Mouse (Mus musculus): Measurements from ENCODE around the gene Fam129b. TPM values are rescaled to one million over a fixed set of nuclear protein-coding genes. Genes with fewer than 3 reads are reported as not detected.
A peak's percentile ranks its signal among the peaks of the same experiment; 100 is the strongest.

The Fam129b gene
- polyA plus RNA-seq, 1 experiment from 2014 or later, result 23.5 TPM

DNA sequence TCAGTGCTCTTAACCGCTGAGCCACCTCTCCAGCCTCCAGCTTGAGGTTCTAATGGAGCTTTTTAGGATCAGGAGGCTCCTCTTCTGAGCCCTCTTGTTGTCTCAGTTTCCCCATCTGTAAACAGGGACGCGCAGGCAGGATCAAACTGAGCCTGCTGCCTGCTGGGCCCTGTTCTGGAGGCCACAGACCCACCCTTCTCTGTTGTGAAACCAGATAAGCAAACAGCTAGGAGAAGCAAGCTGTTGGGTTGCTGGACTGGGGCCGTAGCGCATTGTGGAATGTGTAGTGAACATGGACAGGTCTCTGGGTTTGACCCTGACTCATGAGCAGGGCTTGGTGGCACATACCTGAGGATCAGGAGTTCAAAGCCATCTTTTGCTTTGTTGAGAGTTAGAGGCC lies 28.7 kb downstream of the Fam129b start:
- 89% methylated on average over 5 of the region's 5 CpGs for WGBS
- no peaks in the 10 kb centered on the region for H3K27me3 ChIP-seq (ENCODE audit: low read depth, poor library complexity, severe bottlenecking)
- H3K4me3 ChIP-seq, result no peak overlapping the region
- 0 out of 2 replicates have a peak, but pooled peaks cover 5% of the 10 kb centered on the region for H3K36me3 ChIP-seq
- no peak for DNase-seq (ENCODE audit: low spot score)
- no peaks in the 10 kb centered on the region for H3K9me3 ChIP-seq (replicated peaks)
- no peak overlapping the region for H3K27ac ChIP-seq (replicated peaks)
- peaks cover 34% of the 10 kb centered on the region for H3K4me1 ChIP-seq

DNA sequence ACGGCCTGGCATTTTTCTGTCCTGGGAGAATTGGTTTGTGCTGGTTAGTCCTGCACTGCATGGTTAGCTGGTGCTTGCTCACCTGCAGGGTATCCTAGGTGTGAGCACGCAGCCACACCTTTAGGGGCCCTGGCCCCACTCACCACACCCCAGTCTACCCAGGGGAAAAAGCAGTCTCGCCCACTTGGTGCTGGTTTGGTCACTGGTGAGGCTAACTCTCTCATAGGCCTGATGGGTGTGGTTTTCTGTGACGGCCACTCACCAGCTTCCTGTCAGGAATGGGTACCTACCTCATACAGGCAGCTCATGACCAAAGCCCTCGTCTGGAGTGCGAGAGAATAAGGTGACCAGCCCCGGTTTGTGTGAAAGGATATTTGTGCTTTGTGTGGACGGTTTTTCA lies 29.4 kb downstream of the Fam129b start:
- no peak overlapping the region for H3K27ac ChIP-seq (replicated peaks)
- H3K4me3 ChIP-seq, result no peak overlapping the region
- 86% methylated on average over 8 of the region's 8 CpGs for WGBS
- no peak for DNase-seq (ENCODE audit: low spot score)
- H3K27me3 ChIP-seq (ENCODE audit: low read depth, poor library complexity, severe bottlenecking), result no peaks in the 10 kb centered on the region
- H3K4me1 ChIP-seq, result peaks cover 34% of the 10 kb centered on the region
- peaks cover 11% of the 10 kb centered on the region; the same call in 1 of the 2 replicates for H3K36me3 ChIP-seq
- no peaks in the 10 kb centered on the region for H3K9me3 ChIP-seq (replicated peaks)

DNA sequence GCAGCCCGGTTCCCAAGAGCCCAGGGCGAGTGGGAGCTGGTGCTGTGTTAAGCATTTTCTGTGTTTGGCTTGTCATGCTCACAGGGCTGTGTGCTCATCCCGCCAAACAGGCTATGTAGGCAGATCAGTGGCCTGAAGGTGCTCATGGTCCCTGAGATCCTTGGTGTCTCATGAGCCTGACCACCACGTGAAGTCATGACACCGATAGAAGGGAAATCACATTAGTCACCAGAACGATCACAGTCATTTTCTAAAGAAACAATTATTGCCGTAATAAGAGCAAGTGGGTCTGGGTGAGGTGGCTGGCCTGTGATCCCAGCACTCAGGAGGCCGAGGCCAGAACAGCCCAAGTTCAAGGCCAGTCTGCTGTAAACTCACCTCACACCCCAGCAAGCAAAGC lies 31.5 kb downstream of the Fam129b start:
- 63% methylated on average over 8 of the region's 8 CpGs for WGBS
- no peak for DNase-seq (ENCODE audit: low spot score)
- H3K27ac ChIP-seq (replicated peaks), result peak overlapping the region; percentile 81

DNA sequence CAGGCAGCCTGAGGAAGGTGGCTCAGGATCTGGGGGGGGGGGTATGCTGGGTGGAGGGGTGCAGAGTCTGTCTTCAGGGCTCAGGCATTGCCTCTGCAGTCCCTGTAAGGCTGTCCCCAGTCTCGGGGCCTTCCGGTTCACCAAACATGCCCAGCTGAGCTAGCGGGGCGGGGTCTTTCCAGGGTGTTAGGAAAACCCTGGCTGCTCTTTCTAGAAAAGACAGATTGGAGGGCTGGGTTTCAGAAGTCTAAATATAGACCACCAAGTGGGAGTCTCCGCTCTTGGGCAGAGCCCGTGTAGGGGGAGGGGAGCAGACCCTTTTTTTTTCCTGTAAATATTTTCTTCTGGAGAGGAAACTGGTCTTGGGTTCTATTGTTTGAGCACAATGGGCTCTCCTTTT lies 32.4 kb downstream of the Fam129b start:
- no peaks in the 10 kb centered on the region for H3K9me3 ChIP-seq (replicated peaks)
- H3K27me3 ChIP-seq (ENCODE audit: low read depth, poor library complexity, severe bottlenecking), result no peaks in the 10 kb centered on the region
- peak; percentile 56 for DNase-seq (ENCODE audit: low spot score)
- peak overlapping the region; percentile 81 for H3K27ac ChIP-seq (replicated peaks)
- 10% methylated on average over 6 of the region's 6 CpGs for WGBS
- peak overlapping the region; percentile 26; the same call in 1 of the 2 replicates for H3K4me3 ChIP-seq
- peaks cover 25% of the 10 kb centered on the region for H3K36me3 ChIP-seq
- H3K4me1 ChIP-seq, result peaks cover 34% of the 10 kb centered on the region

More for the DNA sequence above, 31.5 kb downstream of the Fam129b start:
- H3K36me3 ChIP-seq, result peaks cover 25% of the 10 kb centered on the region
- H3K27me3 ChIP-seq (ENCODE audit: low read depth, poor library complexity, severe bottlenecking), result no peaks in the 10 kb centered on the region
- no peak overlapping the region for H3K4me3 ChIP-seq
- no peaks in the 10 kb centered on the region for H3K9me3 ChIP-seq (replicated peaks)
- H3K4me1 ChIP-seq, result peaks cover 34% of the 10 kb centered on the region

DNA sequence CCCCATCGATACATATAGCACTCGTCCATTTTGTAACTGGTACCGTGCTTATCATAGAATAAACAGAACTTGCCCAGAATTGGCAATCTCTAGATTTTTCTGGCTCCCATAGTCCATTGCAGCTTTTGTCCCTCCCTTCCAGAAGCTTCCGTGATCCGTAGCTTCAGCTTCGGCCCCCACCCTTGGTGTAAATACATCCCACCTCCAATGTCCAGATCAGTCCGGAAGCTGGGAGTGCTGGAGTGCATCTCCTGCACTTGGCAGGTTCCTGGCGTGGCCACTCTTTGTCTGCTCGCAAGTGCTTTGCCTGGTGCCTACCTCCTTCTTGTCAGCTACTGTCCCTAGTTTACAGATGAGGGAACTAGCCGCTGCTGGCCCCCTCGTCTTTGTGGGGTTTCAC lies 32.9 kb downstream of the Fam129b start:
- Histone ChIP-seq H3K27ac (replicated peaks) (peak overlapping the region; percentile 81), H3K27me3 (ENCODE audit: low read depth, poor library complexity, severe bottlenecking) (no peaks in the 10 kb centered on the region), H3K9me3 (replicated peaks) (no peaks in the 10 kb centered on the region), H3K4me3 (no peak overlapping the region), H3K4me1 (peaks cover 34% of the 10 kb centered on the region), H3K36me3 (peaks cover 25% of the 10 kb centered on the region)
- WGBS, result 44% methylated on average over 11 of the region's 11 CpGs
- DNase-seq (ENCODE audit: low spot score), result no peak

DNA sequence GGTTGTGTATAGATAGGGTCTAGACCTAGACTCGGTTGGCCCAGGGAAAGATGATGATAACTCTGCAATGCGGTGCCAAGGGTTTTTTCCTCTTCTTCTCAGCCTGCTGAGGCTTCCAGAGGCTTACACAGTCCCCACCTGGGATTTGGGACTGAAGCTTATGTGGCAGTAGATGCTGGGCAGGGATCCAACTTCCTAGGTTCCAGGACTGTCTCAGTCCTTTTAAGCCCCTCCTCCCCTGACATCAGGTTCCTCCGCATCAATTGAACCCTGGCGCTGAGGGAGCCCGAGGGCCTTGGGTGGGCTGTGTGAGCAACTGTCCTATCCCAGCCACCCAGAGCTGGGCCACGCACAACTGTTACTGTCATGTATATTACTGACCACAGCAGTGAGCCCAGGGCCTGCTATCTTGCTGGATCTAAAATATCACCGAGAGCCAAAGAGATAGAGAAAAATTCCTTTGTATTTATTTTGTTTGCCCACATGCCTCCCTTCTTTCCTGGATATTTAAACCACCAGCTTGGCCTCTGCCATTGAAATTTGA lies 35.8 kb downstream of the Fam129b start:
- Histone ChIP-seq H3K9me3 (replicated peaks) (no peaks in the 10 kb centered on the region), H3K4me3 (no peak overlapping the region), H3K27me3 (ENCODE audit: low read depth, poor library complexity, severe bottlenecking) (no peaks in the 10 kb centered on the region), H3K4me1 (peaks cover 39% of the 10 kb centered on the region), H3K36me3 (peaks cover 21% of the 10 kb centered on the region), H3K27ac (replicated peaks) (no peak overlapping the region)
- WGBS, result 88% methylated on average over 7 of the region's 7 CpGs
- no peak for DNase-seq (ENCODE audit: low spot score)

DNA sequence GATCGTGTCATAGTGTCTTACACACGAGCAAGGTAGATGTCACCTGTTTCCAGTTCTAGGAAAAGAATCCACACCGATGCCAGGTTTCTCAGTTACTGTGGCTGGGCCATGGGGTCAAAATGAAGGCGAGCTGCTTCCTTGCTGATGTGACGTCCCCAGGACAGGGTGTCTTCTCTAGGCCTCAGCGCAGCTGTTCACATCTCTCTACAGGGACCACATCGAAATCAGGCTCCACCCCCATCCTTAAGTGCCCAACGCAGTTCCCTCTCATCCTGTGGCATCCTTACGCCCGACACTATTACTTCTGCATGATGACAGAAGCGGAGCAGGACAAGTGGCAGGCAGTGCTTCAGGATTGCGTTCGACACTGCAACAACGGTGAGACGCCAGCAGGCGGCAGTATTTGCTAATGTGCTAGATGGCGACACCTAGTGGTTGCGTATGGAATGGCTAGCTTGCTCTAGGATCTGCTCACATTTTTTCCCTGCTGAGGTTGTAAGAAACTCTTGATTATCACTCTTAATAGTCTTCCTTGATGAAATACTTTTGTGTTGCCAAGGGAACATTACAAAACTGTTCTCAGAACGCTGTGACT lies 36.4 kb downstream of the Fam129b start:
- peaks cover 21% of the 10 kb centered on the region for H3K36me3 ChIP-seq
- H3K9me3 ChIP-seq (replicated peaks), result no peaks in the 10 kb centered on the region

DNA sequence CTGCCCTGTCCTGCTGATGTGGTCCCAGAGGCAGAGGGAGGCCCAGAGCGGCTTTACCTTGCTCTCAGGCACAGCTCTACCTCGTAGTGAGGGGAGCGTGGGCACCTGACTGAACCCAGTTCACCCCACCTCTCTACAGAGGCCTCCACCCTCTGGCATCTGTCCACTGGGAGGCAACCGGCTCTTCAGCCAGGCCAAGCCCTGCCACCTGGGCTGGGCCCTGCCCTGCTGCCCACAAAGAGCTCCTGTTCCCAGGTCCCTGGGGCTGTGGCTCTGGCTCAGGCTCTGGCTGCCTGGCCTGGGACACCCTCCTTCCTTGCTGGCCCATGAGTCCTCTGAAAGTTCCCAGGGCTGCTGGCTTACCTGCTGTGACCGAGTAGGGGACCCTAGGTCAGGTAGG lies 38.4 kb downstream of the Fam129b start:
- Histone ChIP-seq H3K27ac (replicated peaks) (peak overlapping the region; percentile 65), H3K36me3 (peaks cover 28% of the 10 kb centered on the region)
- 73% methylated on average over 5 of the region's 5 CpGs for WGBS

More for the DNA sequence above, 36.4 kb downstream of the Fam129b start:
- Histone ChIP-seq H3K4me1 (peaks cover 33% of the 10 kb centered on the region), H3K27ac (replicated peaks) (no peak overlapping the region), H3K27me3 (ENCODE audit: low read depth, poor library complexity, severe bottlenecking) (no peaks in the 10 kb centered on the region), H3K4me3 (no peak overlapping the region)
- peak; percentile 82 for DNase-seq (ENCODE audit: low spot score)
- 32% methylated on average over 19 of the region's 19 CpGs for whole genome bisulfite sequencing

DNA sequence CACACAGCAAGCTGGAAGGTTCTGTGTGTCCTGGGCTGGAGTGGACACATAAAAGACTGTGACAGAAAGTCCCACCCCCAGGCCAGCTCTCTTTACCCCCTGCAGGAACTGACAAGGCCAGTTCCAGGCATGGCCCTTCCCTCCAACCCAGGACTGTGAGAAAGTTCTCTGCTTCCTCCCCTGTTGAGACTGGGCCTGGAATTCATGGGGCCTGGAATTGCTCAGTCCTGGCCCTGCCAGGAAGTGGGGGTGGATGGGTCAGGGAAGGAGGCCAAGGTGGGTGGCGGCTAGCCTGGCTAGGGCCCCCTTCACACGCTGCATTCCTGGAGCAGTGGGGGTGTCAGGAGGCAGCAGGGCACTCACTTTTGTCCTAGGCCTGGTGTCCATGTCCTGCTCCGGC lies 39.0 kb downstream of the Fam129b start:
- 56% methylated on average over 3 of the region's 3 CpGs for WGBS
- Histone ChIP-seq H3K4me3 (no peak overlapping the region), H3K36me3 (peaks cover 31% of the 10 kb centered on the region), H3K9me3 (replicated peaks) (no peaks in the 10 kb centered on the region), H3K4me1 (peaks cover 13% of the 10 kb centered on the region), H3K27me3 (ENCODE audit: low read depth, poor library complexity, severe bottlenecking) (no peaks in the 10 kb centered on the region), H3K27ac (replicated peaks) (peak overlapping the region; percentile 65)
- DNase-seq (ENCODE audit: low spot score), result peak; percentile 36

More for the DNA sequence above, 38.4 kb downstream of the Fam129b start:
- Histone ChIP-seq H3K4me3 (no peak overlapping the region), H3K9me3 (replicated peaks) (no peaks in the 10 kb centered on the region), H3K4me1 (peaks cover 13% of the 10 kb centered on the region), H3K27me3 (ENCODE audit: low read depth, poor library complexity, severe bottlenecking) (no peaks in the 10 kb centered on the region)
- DNase-seq (ENCODE audit: low spot score), result no peak

DNA sequence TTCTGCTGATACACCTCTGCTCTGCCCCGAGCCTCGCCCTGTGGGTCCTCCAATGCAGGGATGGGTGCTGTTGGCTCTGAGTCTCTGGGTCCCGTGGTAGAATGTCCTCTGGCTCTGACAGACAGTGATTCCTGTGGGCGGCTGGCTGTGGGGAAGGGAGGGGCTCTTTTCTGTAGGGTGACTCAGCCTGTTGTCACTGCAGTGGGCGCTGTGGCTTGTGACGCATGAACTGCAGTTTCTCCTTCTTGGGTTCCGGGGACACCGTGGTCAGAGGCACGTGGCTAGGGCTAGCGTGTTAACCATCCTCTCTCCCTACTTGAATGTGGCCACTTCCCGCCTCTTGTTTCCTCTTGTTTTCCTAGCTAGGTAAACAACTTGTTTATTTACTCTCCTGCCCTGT lies 41.6 kb downstream of the Fam129b start:
- Histone ChIP-seq H3K4me1 (peaks cover 13% of the 10 kb centered on the region), H3K9me3 (replicated peaks) (no peaks in the 10 kb centered on the region), H3K36me3 (peaks cover 39% of the 10 kb centered on the region), H3K27ac (replicated peaks) (no peak overlapping the region), H3K4me3 (no peak overlapping the region), H3K27me3 (ENCODE audit: low read depth, poor library complexity, severe bottlenecking) (no peaks in the 10 kb centered on the region)
- 88% methylated on average over 11 of the region's 11 CpGs for WGBS
- DNase-seq (ENCODE audit: low spot score), result no peak

DNA sequence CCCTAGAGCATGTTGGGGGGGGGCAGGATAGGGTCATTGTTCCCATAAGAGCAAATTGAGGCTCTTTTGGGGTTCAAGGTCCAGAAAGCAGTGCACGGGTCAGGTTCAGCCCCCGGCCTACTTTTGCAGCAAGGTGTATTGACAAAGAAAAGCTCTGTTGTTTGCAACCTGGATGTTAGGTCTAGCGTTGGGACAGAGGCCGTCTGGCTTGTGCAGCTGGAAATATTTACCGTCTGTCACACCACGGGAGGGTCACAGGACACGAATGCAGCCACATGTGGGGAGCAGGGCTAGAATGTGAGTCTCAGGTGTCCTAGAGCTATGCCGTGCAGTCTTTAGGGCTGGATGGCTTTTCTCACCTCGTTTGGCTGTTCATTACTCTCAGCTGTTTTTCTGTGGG lies 42.5 kb downstream of the Fam129b start:
- no peak overlapping the region for H3K27ac ChIP-seq (replicated peaks)
- H3K9me3 ChIP-seq (replicated peaks), result no peaks in the 10 kb centered on the region
- peaks cover 48% of the 10 kb centered on the region for H3K36me3 ChIP-seq
- DNase-seq (ENCODE audit: low spot score), result no peak
- H3K4me1 ChIP-seq, result peaks cover 13% of the 10 kb centered on the region
- no peak overlapping the region for H3K4me3 ChIP-seq
- 82% methylated on average over 9 of the region's 9 CpGs for WGBS
- no peaks in the 10 kb centered on the region for H3K27me3 ChIP-seq (ENCODE audit: low read depth, poor library complexity, severe bottlenecking)

DNA sequence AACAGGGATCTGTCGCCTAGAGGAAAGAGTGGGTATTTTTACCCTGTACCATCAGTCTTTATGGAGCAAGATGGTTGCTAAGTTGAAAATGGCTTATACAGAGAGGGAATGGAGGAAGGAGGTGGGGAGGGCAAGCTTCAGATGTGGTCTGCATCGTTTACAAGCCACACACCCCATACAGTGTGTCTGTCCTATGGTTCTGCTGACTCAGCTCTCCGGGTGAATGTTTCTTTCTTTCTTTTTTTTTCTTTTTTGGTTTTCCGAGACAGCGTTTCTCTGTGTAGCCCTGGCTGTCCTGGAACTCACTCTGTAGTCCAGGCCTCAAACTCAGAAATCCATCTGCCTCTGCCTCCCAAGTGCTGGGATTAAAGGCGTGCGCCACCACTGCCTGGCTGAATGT lies 45.3 kb downstream of the Fam129b start:
- Histone ChIP-seq H3K4me1 (no peaks in the 10 kb centered on the region), H3K36me3 (peaks cover 60% of the 10 kb centered on the region), H3K27me3 (ENCODE audit: low read depth, poor library complexity, severe bottlenecking) (no peaks in the 10 kb centered on the region), H3K27ac (replicated peaks) (no peak overlapping the region), H3K9me3 (replicated peaks) (no peaks in the 10 kb centered on the region), H3K4me3 (no peak overlapping the region)
- no peak for DNase-seq (ENCODE audit: low spot score)
- WGBS, result 81% methylated on average over 7 of the region's 7 CpGs

DNA sequence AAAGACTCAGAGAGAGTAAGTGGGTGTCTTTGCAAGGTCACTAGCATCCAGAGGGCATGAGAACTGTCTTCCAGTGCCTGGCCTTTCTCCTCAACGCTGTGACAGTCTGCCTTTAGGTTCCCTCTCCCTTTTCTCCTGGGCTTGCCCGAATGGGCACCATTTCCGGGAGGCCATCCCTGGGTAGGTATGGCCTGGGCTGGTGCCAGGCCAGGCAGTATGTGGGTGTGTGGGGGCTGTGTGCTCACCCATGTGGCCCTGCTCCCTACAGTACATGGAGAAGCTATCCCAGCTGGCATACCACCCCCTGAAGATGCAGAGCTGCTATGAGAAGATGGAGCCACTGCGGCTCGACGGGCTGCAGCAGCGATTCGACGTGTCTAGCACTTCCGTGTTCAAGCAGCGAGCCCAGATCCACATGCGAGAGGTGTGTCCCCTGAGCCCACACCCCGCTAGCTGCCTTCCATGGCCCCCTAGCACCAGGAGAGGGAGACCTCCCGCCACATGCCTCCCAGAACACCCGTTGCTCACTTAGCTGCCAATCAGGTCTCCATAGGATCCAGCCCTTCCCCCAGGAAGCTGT lies 46.0 kb downstream of the Fam129b start:
- H3K27ac ChIP-seq (replicated peaks), result peak overlapping the region; percentile 23; the same call in 1 of the 2 replicates
- no peaks in the 10 kb centered on the region for H3K9me3 ChIP-seq (replicated peaks)
- no peaks in the 10 kb centered on the region for H3K4me1 ChIP-seq
- no peak for DNase-seq (ENCODE audit: low spot score)
- H3K36me3 ChIP-seq, result peaks cover 60% of the 10 kb centered on the region
- H3K4me3 ChIP-seq, result no peak overlapping the region
- H3K27me3 ChIP-seq (ENCODE audit: low read depth, poor library complexity, severe bottlenecking), result no peaks in the 10 kb centered on the region
- 93% methylated on average over 15 of the region's 15 CpGs for WGBS
